Mouse (Mus musculus) spleen, postnatal 14 days (tissue): ENCODE measurements around the gene Ngfr.
"Not testable (repeated sequence)": the region's sequence is repeated elsewhere in the genome, so short reads cannot be mapped to it uniquely, and the experiment has no call there.

Experiments used
- DNase-seq, 2 experiments: peaks; one replicate each; pipeline ENCODE4 v3.0.0; 2021 to 2022; ENCODE audit warnings: low spot score in 2 of 2

Ngfr gene

GRCm38 (mm10) chr11:95587423-95587951 is at the start of gene Ngfr:
Gene Ngfr, minus strand, starts transcription at chr11:95587735.
- DNase-seq: no peak

- DNase-seq: no peak
Observed at GRCm38 (mm10) chr11:95635030-95635429, 47.5 kb upstream of the Ngfr start.

GRCm38 (mm10) chr11:95633512-95634000 is 46.0 kb upstream of the Ngfr start:
- no peak for DNase-seq

GRCm38 (mm10) chr11:95632474-95632873 is 44.9 kb upstream of the Ngfr start:
- no peak for DNase-seq

- DNase-seq: no peak
Observed at GRCm38 (mm10) chr11:95631301-95631700, 43.8 kb upstream of the Ngfr start.

GRCm38 (mm10) chr11:95630558-95630957 is 43.0 kb upstream of the Ngfr start:
- no peak for DNase-seq

GRCm38 (mm10) chr11:95622426-95622825 is 34.9 kb upstream of the Ngfr start:
- DNase-seq: no peak

- no peak for DNase-seq
Observed at GRCm38 (mm10) chr11:95621541-95622130, 34.1 kb upstream of the Ngfr start.

- DNase-seq: no peak
Observed at GRCm38 (mm10) chr11:95621010-95621409, 33.5 kb upstream of the Ngfr start.

GRCm38 (mm10) chr11:95619886-95620444 is 32.4 kb upstream of the Ngfr start:
- DNase-seq: no peak

GRCm38 (mm10) chr11:95619081-95619480 is 31.5 kb upstream of the Ngfr start:
- no peak for DNase-seq

- no peak for DNase-seq
Observed at GRCm38 (mm10) chr11:95617785-95618465, 30.4 kb upstream of the Ngfr start.

GRCm38 (mm10) chr11:95614739-95615138 is 27.2 kb upstream of the Ngfr start:
- DNase-seq: no peak

- DNase-seq: no peak
Observed at GRCm38 (mm10) chr11:95611283-95611682, 23.7 kb upstream of the Ngfr start.

GRCm38 (mm10) chr11:95610391-95610902 is 22.9 kb upstream of the Ngfr start:
- DNase-seq: no peak

GRCm38 (mm10) chr11:95609924-95610323 is 22.4 kb upstream of the Ngfr start:
- no peak for DNase-seq

GRCm38 (mm10) chr11:95607286-95607685 is 19.8 kb upstream of the Ngfr start:
- DNase-seq: not testable (repeated sequence)

GRCm38 (mm10) chr11:95598214-95599062 is 10.9 kb upstream of the Ngfr start:
- no peak for DNase-seq

- no peak for DNase-seq
Observed at GRCm38 (mm10) chr11:95597741-95598140, 10.2 kb upstream of the Ngfr start.

- DNase-seq: no peak
Observed at GRCm38 (mm10) chr11:95596704-95597103, 9.2 kb upstream of the Ngfr start.

- no peak for DNase-seq
Observed at GRCm38 (mm10) chr11:95596150-95596515, 8.6 kb upstream of the Ngfr start.
